Comparison of ENCODE assay signal across 9 mouse cellular contexts in the genomic region with DNA sequence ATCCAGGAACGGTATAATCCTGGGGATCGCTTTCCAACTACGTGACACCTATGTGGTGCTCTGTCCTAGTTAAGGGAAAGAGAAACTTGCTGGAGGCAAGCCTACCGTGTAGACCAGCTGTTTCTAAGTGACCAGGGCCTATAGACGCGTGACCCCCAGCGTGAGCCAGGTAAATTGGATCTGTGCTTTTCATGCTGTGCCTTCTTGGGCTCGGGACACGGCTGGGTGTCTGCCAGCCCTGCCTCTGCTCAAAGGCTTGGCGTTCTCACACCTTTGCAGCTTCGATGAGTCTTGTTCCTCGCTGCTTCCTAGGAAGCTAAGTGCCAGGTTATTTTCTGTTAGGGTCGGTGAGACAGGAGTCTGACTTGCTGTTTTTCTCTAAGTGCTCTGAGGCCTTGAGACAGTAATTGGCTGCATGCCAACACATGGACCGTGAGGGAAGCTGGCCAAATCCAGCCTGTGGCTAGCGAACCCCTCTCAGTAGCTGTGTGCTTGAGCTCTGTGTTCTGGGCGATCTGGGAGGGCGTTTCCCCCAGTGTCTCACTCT.
A peak's percentile ranks its signal among the peaks of the same experiment; 100 is the strongest.
DNase-seq lines count a peak whose midpoint lies in the region; ATAC-seq and TF ChIP-seq lines count a peak whose summit lies in the region.
"Had no signal": no experiment of that assay in that cellular context is flagged by ENCODE, and none has a peak within 500 bp of the region (broad histone marks: within the 10 kb centered on the region; RNA-seq: fewer than 3 reads in every experiment).

No protein-coding gene starts in this region.

- H3K9ac ChIP-seq in kidney, embryonic 14.5 days (ENCODE audit: low read depth, low read length): no peak overlapping the region
- H3K9ac ChIP-seq in stomach, postnatal 0 days (ENCODE audit: low read length): no peak overlapping the region

- H3K27me3 ChIP-seq in kidney, embryonic 14.5 days (ENCODE audit: control insufficient read depth, insufficient read depth, low read length): no peaks in the 10 kb centered on the region
- no peaks in the 10 kb centered on the region for H3K27me3 ChIP-seq in stomach, postnatal 0 days (ENCODE audit: control insufficient read depth, insufficient read depth, low read length)

- H3K9me3 ChIP-seq in kidney, embryonic 14.5 days (ENCODE audit: control insufficient read depth, low read length): no peaks in the 10 kb centered on the region
- no peaks in the 10 kb centered on the region for H3K9me3 ChIP-seq in stomach, postnatal 0 days (ENCODE audit: control insufficient read depth, low read length)

- ATAC-seq in kidney, embryonic 14.5 days (ENCODE audit: low FRiP score, low TSS enrichment): peak; percentile 33; the same call in 1 of the 2 replicates
- ATAC-seq in stomach, postnatal 0 days (ENCODE audit: low FRiP score, low TSS enrichment): no peak
- ATAC-seq in megakaryocyte progenitor cell, adult 5-6 weeks (replicated peaks; ENCODE audit: poor library complexity): no peak

- H3K27ac ChIP-seq in kidney, embryonic 14.5 days (ENCODE audit: low read depth, low read length): no peak overlapping the region
- H3K27ac ChIP-seq in stomach, postnatal 0 days (replicated peaks): no peak overlapping the region

- no peak for TF ChIP-seq EP300 in stomach, postnatal 0 days (optimal IDR thresholded peaks at IDR 0.05)

- no peak overlapping the region for H3K4me2 ChIP-seq in kidney, embryonic 14.5 days (replicated peaks; ENCODE audit: low read depth, low read length)
- no peak overlapping the region for H3K4me2 ChIP-seq in stomach, postnatal 0 days (replicated peaks; ENCODE audit: low read depth)

- H3K4me1 ChIP-seq in kidney, embryonic 14.5 days (ENCODE audit: control insufficient read depth, insufficient read depth, low read length): peaks cover 10% of the 10 kb centered on the region; the same call in 1 of the 2 replicates
- H3K4me1 ChIP-seq in stomach, postnatal 0 days (replicated peaks; ENCODE audit: control insufficient read depth, insufficient read depth): no peaks in the 10 kb centered on the region

- no peak overlapping the region for H3K4me3 ChIP-seq in kidney, embryonic 14.5 days (ENCODE audit: low read length)
- no peak overlapping the region for H3K4me3 ChIP-seq in stomach, postnatal 0 days (ENCODE audit: low read depth, low read length)

- no peak for TF ChIP-seq CTCF in stomach, postnatal 0 days (IDR thresholded peaks at IDR 0.05; ENCODE audit: low read depth)

- H3K36me3 ChIP-seq in kidney, embryonic 14.5 days (ENCODE audit: control insufficient read depth, insufficient read depth, low read length): no peaks in the 10 kb centered on the region
- H3K36me3 ChIP-seq in stomach, postnatal 0 days (ENCODE audit: control insufficient read depth, insufficient read depth, low read length): no peaks in the 10 kb centered on the region
- H3K36me3 ChIP-seq: G1E had no signal

- WGBS in kidney, embryonic 14.5 days: 49% methylated on average over 17 of the region's 17 CpGs
- 56% methylated on average over 17 of the region's 17 CpGs for WGBS in stomach, postnatal 0 days

- peak; percentile 10 for DNase-seq in layer of hippocampus, adult 11-12 months (ENCODE audit: low spot score)
- DNase-seq in layer of hippocampus, adult 18-20 months (ENCODE audit: low spot score in 2 of 2): no peak
- DNase-seq in brain, embryonic 18.5 days (ENCODE audit: low read depth, low spot score): peak; percentile 28
- DNase-seq in frontal cortex, postnatal 36 days (ENCODE audit: low spot score in 2 of 2): peak; percentile 29 to 38
- DNase-seq in lung, postnatal 36 days: peak; percentile 45
- DNase-seq in stomach, postnatal 0 days (ENCODE audit: low spot score): peak; percentile 37

Comparison
In these comparisons a context has a peak if more than half of its experiments do, and no peak if none do; other contexts are left out.
1. DNase-seq: peak in layer of hippocampus, adult 11-12 months (single experiment), brain, embryonic 18.5 days (single experiment), frontal cortex, postnatal 36 days (2 of 2), lung, postnatal 36 days (single experiment) and stomach, postnatal 0 days (single experiment); none in layer of hippocampus, adult 18-20 months (0 of 2).